Mouse (Mus musculus) small intestine, adult 2 months (tissue): Measurements from ENCODE around the gene Ctsa.
"Not testable (repeated sequence)": the region's sequence is repeated elsewhere in the genome, so short reads cannot be mapped to it uniquely, and the experiment has no call there.

ENCODE experiments used
- CTCF ChIP-seq: fragments of 200-500 bp; IDR thresholded peaks from 2 replicates; pipeline ENCODE4 v1.5.1; 2012; ENCODE audit warnings: low read depth, mild to moderate bottlenecking, control low read depth, inconsistent platforms, low read length, moderate library complexity, mixed read lengths; ENCODE audit not compliant: insufficient replicate concordance, insufficient read length; ENCODE audit errors: extremely low read depth
- POLR2A ChIP-seq: fragments of 200-500 bp; IDR thresholded peaks from 2 replicates; pipeline ENCODE4 v1.6.1; 2012; ENCODE audit warnings: low read depth, mild to moderate bottlenecking, control low read depth, inconsistent platforms, low read length, moderate library complexity

DNA sequence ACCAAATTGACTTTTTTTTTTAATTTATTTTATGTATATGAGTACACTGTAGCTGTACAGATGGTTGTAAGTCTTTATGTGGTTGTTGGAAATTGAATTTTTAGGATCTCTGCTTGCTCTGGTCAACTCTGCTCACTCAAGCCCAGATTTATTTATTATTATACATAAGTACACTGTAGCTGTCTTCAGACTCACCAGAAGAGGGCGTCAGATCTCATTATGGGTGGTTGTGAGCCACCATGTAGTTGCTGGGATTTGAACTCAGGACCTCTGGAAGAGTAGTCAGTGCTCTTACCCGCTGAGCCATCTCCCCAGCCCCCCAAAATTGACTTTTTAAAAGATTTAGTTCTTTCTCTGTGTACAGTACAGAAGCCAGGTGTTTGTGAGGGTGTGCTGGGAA, 43.0 kb downstream of the Ctsa start:
- not testable (repeated sequence) for TF ChIP-seq CTCF, POLR2A
